Mouse (Mus musculus) lung, adult 18-20 months (tissue): Measurements from ENCODE around the gene Foxp1.

Source experiments
- DNase-seq, 2 experiments: peaks; one replicate each; pipeline ENCODE4 v3.0.0; 2022; ENCODE audit warnings: mixed read lengths in 2 of 2

Foxp1 gene

GRCm38 (mm10) chr6:99435140-99435539 is 87.4 kb downstream of the Foxp1 start:
- peak in 1 of 2 experiments; percentile 31 for DNase-seq

- DNase-seq = no peak
These were observed 89.5 kb downstream of the Foxp1 start for GRCm38 (mm10) chr6:99433006-99433405.

GRCm38 (mm10) chr6:99431941-99432340 is 90.6 kb downstream of the Foxp1 start:
- DNase-seq = no peak

- DNase-seq = no peak
These were observed 92.0 kb downstream of the Foxp1 start for GRCm38 (mm10) chr6:99430560-99430959.

GRCm38 (mm10) chr6:99429378-99430131 is 93.0 kb downstream of the Foxp1 start:
- DNase-seq = no peak

GRCm38 (mm10) chr6:99428961-99429360 is 93.6 kb downstream of the Foxp1 start:
- DNase-seq = no peak

GRCm38 (mm10) chr6:99427301-99427700 is 95.2 kb downstream of the Foxp1 start:
- no peak for DNase-seq

- no peak for DNase-seq
These were observed 97.5 kb downstream of the Foxp1 start for GRCm38 (mm10) chr6:99425044-99425443.

- no peak for DNase-seq
These were observed 101.9 kb downstream of the Foxp1 start for GRCm38 (mm10) chr6:99420666-99421065.

- no peak for DNase-seq
These were observed 109.9 kb downstream of the Foxp1 start for GRCm38 (mm10) chr6:99412598-99412997.

GRCm38 (mm10) chr6:99409602-99410001 is 112.9 kb downstream of the Foxp1 start:
- no peak for DNase-seq

- no peak for DNase-seq
These were observed 113.6 kb downstream of the Foxp1 start for GRCm38 (mm10) chr6:99408880-99409279.

GRCm38 (mm10) chr6:99403755-99404390 is 118.6 kb downstream of the Foxp1 start:
- DNase-seq = no peak

- DNase-seq = no peak
These were observed 119.6 kb downstream of the Foxp1 start for GRCm38 (mm10) chr6:99402941-99403340.

- DNase-seq = no peak
These were observed 120.2 kb downstream of the Foxp1 start for GRCm38 (mm10) chr6:99402370-99402769.

- DNase-seq = no peak
These were observed 120.7 kb downstream of the Foxp1 start for GRCm38 (mm10) chr6:99401801-99402200.

- no peak for DNase-seq
These were observed 121.3 kb downstream of the Foxp1 start for GRCm38 (mm10) chr6:99401211-99401610.

GRCm38 (mm10) chr6:99395745-99396144 is 126.8 kb downstream of the Foxp1 start:
- no peak for DNase-seq

GRCm38 (mm10) chr6:99394801-99395200 is 127.7 kb downstream of the Foxp1 start:
- DNase-seq = no peak

- DNase-seq = no peak
These were observed 130.0 kb downstream of the Foxp1 start for GRCm38 (mm10) chr6:99392484-99392883.

- peak; percentile 55 to 64 for DNase-seq
These were observed 133.5 kb downstream of the Foxp1 start for GRCm38 (mm10) chr6:99388741-99389675.

- no peak for DNase-seq
These were observed 134.5 kb downstream of the Foxp1 start for GRCm38 (mm10) chr6:99388023-99388422.

GRCm38 (mm10) chr6:99385059-99385604 is 137.4 kb downstream of the Foxp1 start:
- peak; percentile 43 to 47 for DNase-seq
